Mouse (Mus musculus) liver, adult 2 months (tissue): ENCODE data around the gene Ghrl.

Experiments
- CTCF ChIP-seq: fragments of 200-500 bp; IDR thresholded peaks from 2 replicates; pipeline ENCODE4 v1.5.1; 2011; ENCODE audit warnings: low read depth, low read length, control low read depth
- POLR2A ChIP-seq: fragments of 200-500 bp; IDR thresholded peaks from 2 replicates; pipeline ENCODE4 v1.6.1; 2011; ENCODE audit warnings: low read length, control low read depth; ENCODE audit not compliant: insufficient read depth; ENCODE audit errors: extremely low read depth

DNA sequence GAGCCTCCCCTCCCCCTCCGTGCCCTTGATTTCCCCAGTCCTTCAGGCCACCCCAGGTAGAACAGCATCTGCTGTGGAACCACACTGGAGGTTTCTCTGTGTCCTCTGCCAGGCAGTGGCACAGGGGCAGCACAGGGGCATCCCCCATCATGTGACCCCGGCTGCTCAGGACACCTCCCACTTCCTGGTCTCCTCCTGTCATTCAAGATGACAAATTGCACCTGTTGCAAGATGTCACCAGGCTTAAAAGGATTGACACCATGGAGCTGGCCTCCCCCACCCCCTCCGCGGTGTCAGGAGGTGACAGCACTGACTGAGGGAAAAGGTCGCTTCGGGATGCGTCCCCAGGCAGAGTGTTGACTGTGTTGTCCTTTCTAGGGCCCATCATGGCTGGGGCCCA lies 49.9 kb downstream of the Ghrl start:
- no peak for TF ChIP-seq CTCF
- no peak for TF ChIP-seq POLR2A
